ENCODE assay signal across 13 mouse cellular contexts in the genomic region with DNA sequence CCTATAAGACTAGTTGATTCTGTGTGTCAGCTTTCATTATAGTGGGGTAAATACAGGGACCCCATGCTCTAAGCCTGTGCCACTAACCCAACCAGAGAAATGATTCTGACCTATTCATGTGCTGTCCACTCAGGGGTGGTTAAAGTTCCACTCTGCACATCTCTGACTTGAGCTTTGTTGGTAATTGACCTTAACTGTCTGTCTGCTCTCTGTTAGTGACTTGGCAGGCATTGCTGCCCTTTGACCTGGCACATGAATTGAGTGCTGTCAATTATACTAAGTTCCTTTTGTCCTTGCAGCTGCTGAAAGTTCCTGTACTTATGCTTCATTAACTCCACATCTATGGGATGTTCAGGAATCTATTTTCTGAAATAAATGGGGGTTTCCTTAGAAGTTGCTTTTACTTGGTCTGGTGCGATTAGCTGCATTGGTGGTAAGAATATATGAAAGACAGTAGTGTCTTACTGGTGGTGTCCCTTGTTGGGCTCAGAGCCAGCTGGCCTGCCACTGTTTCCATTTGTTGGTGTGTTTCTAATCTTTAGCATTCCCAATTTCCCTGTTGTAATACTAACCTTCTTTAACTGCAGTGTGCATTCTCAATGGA.
DNase-seq lines count a peak whose midpoint lies in the region; ATAC-seq and TF ChIP-seq lines count a peak whose summit lies in the region.
"Had no signal": no experiment of that assay in that cellular context is flagged by ENCODE, and none has a peak within 500 bp of the region (broad histone marks: within the 10 kb centered on the region; RNA-seq: fewer than 3 reads in every experiment).

No protein-coding gene starts in this region.

- no peak for TF ChIP-seq CTCF in midbrain, postnatal 0 days (IDR thresholded peaks at IDR 0.05)

- H3K27ac ChIP-seq in kidney, embryonic 15.5 days: no peak overlapping the region
- H3K27ac ChIP-seq in hindbrain, embryonic 12.5 days: no peak overlapping the region
- H3K27ac ChIP-seq in midbrain, postnatal 0 days (ENCODE audit: low read depth, low read length): no peak overlapping the region
- H3K27ac ChIP-seq: stomach, postnatal 0 days had no signal

- no peaks in the 10 kb centered on the region for H3K27me3 ChIP-seq in kidney, embryonic 15.5 days
- H3K27me3 ChIP-seq in hindbrain, embryonic 12.5 days: no peaks in the 10 kb centered on the region
- H3K27me3 ChIP-seq in midbrain, postnatal 0 days (ENCODE audit: insufficient read depth, low read length): no peaks in the 10 kb centered on the region
- H3K27me3 ChIP-seq: megakaryocyte, embryonic 14.5 days; Patski had no signal

- H3K4me3 ChIP-seq in kidney, embryonic 15.5 days (replicated peaks): no peak overlapping the region
- H3K4me3 ChIP-seq in hindbrain, embryonic 12.5 days: no peak overlapping the region
- H3K4me3 ChIP-seq in midbrain, postnatal 0 days (ENCODE audit: low read depth, low read length): no peak overlapping the region
- H3K4me3 ChIP-seq: megakaryocyte, embryonic 14.5 days had no signal

- H3K9ac ChIP-seq in kidney, embryonic 15.5 days: no peak overlapping the region
- H3K9ac ChIP-seq in hindbrain, embryonic 12.5 days: no peak overlapping the region
- H3K9ac ChIP-seq in midbrain, postnatal 0 days (replicated peaks; ENCODE audit: low read length, poor library complexity, severe bottlenecking): no peak overlapping the region

- H3K9me3 ChIP-seq in kidney, embryonic 15.5 days (replicated peaks): no peaks in the 10 kb centered on the region
- H3K9me3 ChIP-seq in hindbrain, embryonic 12.5 days (replicated peaks): no peaks in the 10 kb centered on the region
- no peaks in the 10 kb centered on the region for H3K9me3 ChIP-seq in midbrain, postnatal 0 days (ENCODE audit: low read length)
- H3K9me3 ChIP-seq: megakaryocyte, embryonic 14.5 days had no signal

- WGBS in kidney, embryonic 15.5 days: 89% methylated on average over 1 of the region's 1 CpGs
- WGBS in hindbrain, embryonic 12.5 days: 13% methylated on average over 1 of the region's 1 CpGs
- 29% methylated on average over 1 of the region's 1 CpGs for WGBS in midbrain, postnatal 0 days

- H3K36me3 ChIP-seq in kidney, embryonic 15.5 days: no peaks in the 10 kb centered on the region
- no peaks in the 10 kb centered on the region for H3K36me3 ChIP-seq in hindbrain, embryonic 12.5 days
- H3K36me3 ChIP-seq in midbrain, postnatal 0 days (ENCODE audit: insufficient read depth, low read length): no peaks in the 10 kb centered on the region

- H3K4me2 ChIP-seq in kidney, embryonic 15.5 days: no peak overlapping the region
- H3K4me2 ChIP-seq in hindbrain, embryonic 12.5 days (replicated peaks): no peak overlapping the region
- H3K4me2 ChIP-seq in midbrain, postnatal 0 days (ENCODE audit: low read depth, low read length, poor library complexity, severe bottlenecking): no peak overlapping the region

- no peak for ATAC-seq in kidney, embryonic 15.5 days (replicated peaks; ENCODE audit: low FRiP score)
- ATAC-seq in hindbrain, embryonic 12.5 days (ENCODE audit: low FRiP score): peak; percentile 60; the same call in 1 of the 2 replicates
- ATAC-seq in midbrain, postnatal 0 days (ENCODE audit: low FRiP score): no peak
- ATAC-seq in granulocyte monocyte progenitor cell, adult 5-6 weeks (replicated peaks; ENCODE audit: poor library complexity, severe bottlenecking): no peak
- ATAC-seq: Patski had no signal

- no peaks in the 10 kb centered on the region for H3K4me1 ChIP-seq in kidney, embryonic 15.5 days
- no peaks in the 10 kb centered on the region; the same call in 1 of the 2 replicates for H3K4me1 ChIP-seq in hindbrain, embryonic 12.5 days
- no peaks in the 10 kb centered on the region for H3K4me1 ChIP-seq in midbrain, postnatal 0 days (ENCODE audit: insufficient read depth, low read length)
- H3K4me1 ChIP-seq: megakaryocyte, embryonic 14.5 days had no signal

- DNase-seq in kidney, adult 8-10 months: peak; percentile 7 to 66
- peak; percentile 41 for DNase-seq in embryo, embryonic 10.5 days (ENCODE audit: low spot score)
- DNase-seq in midbrain, postnatal 0 days (ENCODE audit: low spot score): peak; percentile 2
- DNase-seq in testis, postnatal 14 days (ENCODE audit: low spot score): no peak
- no peak for DNase-seq in cerebellum, postnatal 14 days
- DNase-seq: adrenal gland, adult 8-10 months; lung, adult 18-20 months had no signal

Comparison
In these comparisons a context has a peak if more than half of its experiments do, and no peak if none do; other contexts are left out.
1. DNase-seq: peak in kidney, adult 8-10 months (2 of 2), embryo, embryonic 10.5 days (single experiment) and midbrain, postnatal 0 days (single experiment); none in testis, postnatal 14 days (single experiment) and cerebellum, postnatal 14 days (0 of 2).